Mouse (Mus musculus) CD4-positive naive resting alpha-beta T cell, adult 76 days (primary cell): ENCODE results near the gene Ddx47. TPM values are rescaled to one million over a fixed set of nuclear protein-coding genes. Genes with fewer than 3 reads are reported as not detected.

Experiments used
- total RNA-seq: library from RNA; stranded (reverse); gene quantifications from one replicate; pipeline ENCODE4 v1.2.4, GENCODE M21; 2023

The Ddx47 gene
- 156 TPM for total RNA-seq

DNA sequence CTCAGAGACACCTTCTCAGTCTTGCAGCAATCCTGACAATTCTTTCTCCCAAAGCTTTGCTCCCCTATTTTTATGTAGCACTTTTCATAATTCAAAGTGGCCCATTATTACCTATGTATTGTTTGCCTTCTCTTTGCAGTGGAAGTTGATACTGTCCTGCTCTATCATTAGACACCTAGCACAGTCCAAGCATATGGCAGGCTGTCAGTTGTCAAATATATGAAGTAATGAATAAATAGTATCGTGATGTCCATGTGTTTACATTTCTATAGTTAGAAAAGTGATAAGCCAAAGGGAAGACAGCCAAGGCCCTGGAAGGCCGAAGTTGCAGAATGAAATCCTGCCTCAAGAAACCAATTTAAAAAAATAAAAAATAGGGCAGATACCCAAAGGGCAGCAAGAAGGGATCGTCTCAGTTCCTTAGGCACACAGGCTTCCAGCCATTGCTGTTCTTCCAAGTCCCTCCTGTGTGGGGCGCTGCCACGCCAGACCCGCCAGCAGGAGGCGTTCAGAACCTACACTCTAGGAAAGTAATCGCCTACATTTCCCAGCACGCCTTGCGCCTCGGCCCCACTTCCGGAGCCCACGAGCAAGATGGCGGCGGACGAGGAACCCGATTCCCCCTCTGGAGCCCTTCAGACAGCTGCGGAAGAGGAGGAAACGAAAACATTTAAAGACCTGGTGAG, at the start of gene Ddx47:
Ddx47 (plus strand) TSS at position 565 of the 686 bp plus-strand sequence.

DNA sequence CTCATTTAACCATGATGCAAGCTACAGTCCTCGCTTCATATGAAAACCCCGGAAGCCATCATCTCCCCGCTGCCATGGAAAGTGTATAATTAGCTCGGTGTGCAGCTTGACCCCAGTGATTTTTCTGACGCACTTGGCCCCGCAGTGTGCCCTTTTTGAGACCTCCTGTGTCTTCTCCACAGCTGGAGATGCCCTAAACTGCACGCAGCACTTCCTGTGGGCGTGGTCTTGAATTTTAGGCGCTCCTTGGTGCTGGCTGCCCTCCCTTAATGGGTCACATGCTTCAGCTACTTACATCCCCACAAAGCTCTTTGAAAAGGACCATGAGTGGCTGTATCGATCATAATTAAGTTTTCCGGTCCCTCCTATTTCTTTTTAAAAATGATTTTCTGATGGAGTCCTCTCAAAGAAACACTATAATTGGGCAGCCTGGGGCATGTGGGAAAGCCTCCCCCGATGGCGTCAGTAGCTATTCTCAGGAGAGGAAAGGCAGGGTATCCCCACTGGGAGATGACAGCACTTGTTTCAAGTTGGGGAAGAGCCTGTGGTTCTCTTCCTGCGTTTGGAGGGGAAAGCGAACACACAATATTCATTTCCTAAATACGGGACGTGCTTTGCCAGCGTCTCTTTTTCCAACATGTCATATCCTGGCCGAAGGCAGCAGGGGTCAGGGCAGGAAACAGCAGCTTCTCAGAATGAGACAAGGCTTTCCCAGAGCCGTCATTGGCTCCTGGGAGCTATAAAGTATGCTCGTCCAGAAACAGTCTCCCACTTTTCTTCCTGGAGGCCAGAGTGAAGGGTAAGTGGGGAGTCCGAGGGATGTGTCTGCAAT, 30.0 kb upstream of the Ddx47 start, which contains the start of gene Apold1:
Apold1 (plus strand) TSS at position 488 of the 832 bp plus-strand sequence.

DNA sequence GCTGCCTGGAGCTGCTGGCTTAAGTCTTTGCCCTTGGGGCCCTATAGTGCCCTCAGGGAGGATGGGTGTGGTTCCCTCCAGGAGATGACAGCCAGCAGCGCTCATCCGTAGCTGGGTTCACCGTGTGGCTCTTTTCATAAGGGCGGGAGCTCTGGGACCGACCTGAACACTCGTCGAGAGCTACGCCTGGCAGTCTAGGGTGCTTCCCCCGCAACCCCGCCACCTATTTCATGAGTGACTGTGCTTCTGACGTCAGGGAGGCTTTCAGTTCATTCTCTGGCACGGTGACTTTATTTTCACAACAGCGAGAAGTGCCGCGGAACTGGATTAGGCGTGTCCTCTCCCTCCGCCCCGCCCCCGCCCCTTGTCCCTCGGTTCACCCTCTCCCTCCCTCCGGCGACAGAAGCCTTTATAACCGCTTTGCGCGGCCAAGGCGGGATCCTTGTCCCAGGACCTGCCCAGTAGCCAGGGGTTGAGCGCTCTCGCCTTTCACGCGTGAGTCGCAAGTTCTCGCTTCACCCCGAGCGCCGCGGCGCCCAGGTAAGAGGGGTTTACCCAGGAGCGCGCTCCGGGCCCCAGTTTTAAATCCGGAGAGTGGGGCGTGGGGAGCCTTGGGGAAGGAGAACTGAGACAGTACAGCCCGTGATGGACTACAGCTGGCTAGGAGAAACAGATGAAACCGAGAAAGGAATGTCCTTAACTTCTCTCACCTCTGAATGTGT, 54.0 kb downstream of the Ddx47 start, which contains the start of gene Gprc5a:
Gprc5a (plus strand) TSS at position 416 of the 722 bp plus-strand sequence.

Other genes starting within 250 kb of the Ddx47 start
- gene Dusp16, start 219.0 kb upstream of the Ddx47 start, total RNA-seq, result 13.2 TPM
- gene Crebl2, start 181.5 kb upstream of the Ddx47 start, total RNA-seq, result 15.5 TPM
- gene Gpr19, start 113.0 kb upstream of the Ddx47 start, total RNA-seq, result 17.3 TPM
- gene Cdkn1b, start 91.2 kb upstream of the Ddx47 start, total RNA-seq, result 260 TPM
- gene Apold1, start 29.9 kb upstream of the Ddx47 start, total RNA-seq, result 0.21 TPM
- gene Gprc5a, start 54.0 kb downstream of the Ddx47 start, total RNA-seq, result 1.9 TPM
- not detected for gene Gprc5d, start 106.7 kb downstream of the Ddx47 start, total RNA-seq
- 20.1 TPM for gene Fam234b, start 186.4 kb downstream of the Ddx47 start, total RNA-seq
- 10.9 TPM for gene Hebp1, start 186.4 kb downstream of the Ddx47 start, total RNA-seq
- not detected for gene Gsg1, start 242.7 kb downstream of the Ddx47 start, total RNA-seq